Mouse (Mus musculus) ovary, postnatal 10 days (tissue): ENCODE data around the gene Nfia.

Source experiments
- DNase-seq: peaks from one replicate; pipeline ENCODE4 v3.0.0; 2022; ENCODE audit warnings: low spot score

Gene Nfia

GRCm38 (mm10) chr4:97839406-97840101 is 67.0 kb downstream of the Nfia start:
- DNase-seq: no peak

GRCm38 (mm10) chr4:97840227-97841062 is 67.9 kb downstream of the Nfia start:
- DNase-seq: no peak

GRCm38 (mm10) chr4:97841063-97841595 is 68.6 kb downstream of the Nfia start:
- no peak for DNase-seq

- no peak for DNase-seq
Observed at GRCm38 (mm10) chr4:97841745-97842144, 69.2 kb downstream of the Nfia start.

- no peak for DNase-seq
Observed at GRCm38 (mm10) chr4:97843981-97844690, 71.6 kb downstream of the Nfia start.

- no peak for DNase-seq
Observed at GRCm38 (mm10) chr4:97844899-97845298, 72.4 kb downstream of the Nfia start.

- DNase-seq: no peak
Observed at GRCm38 (mm10) chr4:97847653-97848052, 75.1 kb downstream of the Nfia start.

- DNase-seq: no peak
Observed at GRCm38 (mm10) chr4:97850991-97851390, 78.5 kb downstream of the Nfia start.

GRCm38 (mm10) chr4:97851698-97852097 is 79.2 kb downstream of the Nfia start:
- DNase-seq: no peak

GRCm38 (mm10) chr4:97852626-97853025 is 80.1 kb downstream of the Nfia start:
- no peak for DNase-seq

GRCm38 (mm10) chr4:97854779-97855178 is 82.2 kb downstream of the Nfia start:
- no peak for DNase-seq

GRCm38 (mm10) chr4:97855712-97856420 is 83.3 kb downstream of the Nfia start:
- no peak for DNase-seq

- DNase-seq: no peak
Observed at GRCm38 (mm10) chr4:97857549-97857948, 85.0 kb downstream of the Nfia start.

- no peak for DNase-seq
Observed at GRCm38 (mm10) chr4:97859431-97859830, 86.9 kb downstream of the Nfia start.

GRCm38 (mm10) chr4:97860376-97860775 is 87.8 kb downstream of the Nfia start:
- no peak for DNase-seq

GRCm38 (mm10) chr4:97860791-97861344 is 88.3 kb downstream of the Nfia start:
- DNase-seq: no peak

- DNase-seq: no peak
Observed at GRCm38 (mm10) chr4:97862379-97862778, 89.8 kb downstream of the Nfia start.

GRCm38 (mm10) chr4:97864276-97864675 is 91.7 kb downstream of the Nfia start:
- DNase-seq: no peak

- DNase-seq: no peak
Observed at GRCm38 (mm10) chr4:97865410-97865953, 92.9 kb downstream of the Nfia start.

GRCm38 (mm10) chr4:97866463-97866862 is 93.9 kb downstream of the Nfia start:
- DNase-seq: no peak

GRCm38 (mm10) chr4:97868307-97868937 is 95.9 kb downstream of the Nfia start:
- peak; percentile 33 for DNase-seq
